Mouse (Mus musculus) kidney, postnatal 0 days (tissue): ENCODE data around the gene Oas3. TPM values are rescaled to one million over a fixed set of nuclear protein-coding genes. Genes with fewer than 3 reads are reported as not detected.
"Not testable (repeated sequence)": the region's sequence is repeated elsewhere in the genome, so short reads cannot be mapped to it uniquely, and the experiment has no call there.

Source experiments
- ATAC-seq: fragments of 200-750 bp; cut with Nextera tagmentation; replicated peaks from 2 replicates; pipeline ENCODE4 v1.8.0; 2017; ENCODE audit warnings: low read depth, moderate number of reproducible peaks, moderate TSS enrichment, moderate library complexity; ENCODE audit not compliant: low FRiP score
- DNase-seq: peaks from one replicate; pipeline ENCODE4 v3.0.0-alpha.2; 2016; ENCODE audit warnings: low spot score
- H3K27ac ChIP-seq: fragments of 300-500 bp; sonication (generic); 2 replicates; pipeline ENCODE4 v1.5.1; 2014; ENCODE audit warnings: mild to moderate bottlenecking
- H3K27me3 ChIP-seq: fragments of 300-500 bp; sonication (generic); 2 replicates; pipeline ENCODE4 v1.6.1; 2014; ENCODE audit warnings: low read length, mixed read lengths; ENCODE audit not compliant: insufficient read depth
- H3K36me3 ChIP-seq: fragments of 300-500 bp; sonication (generic); 2 replicates; pipeline ENCODE4 v1.6.1; 2014; ENCODE audit warnings: low read length, mixed read lengths; ENCODE audit not compliant: insufficient read depth
- H3K4me1 ChIP-seq: fragments of 300-500 bp; sonication (generic); replicated peaks from 2 replicates; pipeline ENCODE4 v1.6.1; 2014; ENCODE audit warnings: antibody characterized with exemption, low read length, mixed read lengths; ENCODE audit not compliant: insufficient read depth
- H3K4me2 ChIP-seq: fragments of 300-500 bp; sonication (generic); 2 replicates; pipeline ENCODE4 v1.6.1; 2014; ENCODE audit warnings: mild to moderate bottlenecking, low read length, moderate library complexity, mixed read lengths
- H3K4me3 ChIP-seq: fragments of 300-500 bp; sonication (generic); replicated peaks from 2 replicates; pipeline ENCODE4 v1.5.1; 2014; ENCODE audit warnings: low read depth, low read length
- H3K9ac ChIP-seq: fragments of 300-500 bp; sonication (generic); 2 replicates; pipeline ENCODE4 v1.6.1; 2014; ENCODE audit warnings: low read depth, low read length
- H3K9me3 ChIP-seq: fragments of 300-500 bp; sonication (generic); replicated peaks from 2 replicates; pipeline ENCODE4 v1.6.1; 2016; ENCODE audit warnings: low read length, inconsistent platforms, mixed read lengths
- CTCF ChIP-seq: IDR thresholded peaks from 2 replicates; pipeline ENCODE4 v1.5.1; 2016; ENCODE audit warnings: antibody characterized with exemption, low read depth, mild to moderate bottlenecking, moderate library complexity
- WGBS: fragments of 180-500 bp; shearing (Covaris S2); extraction: QIAGEN DNeasy Blood & Tissue Kit; methylation state at CpG from one replicate; pipeline ENCODE4 v1.1.7; 2014; 5-methylcytosine and 5-hydroxymethylcytosine counted together
- polyA plus RNA-seq: library from polyadenylated mRNA; unstranded; fragments of >200 nt; fragmentation: Nextera tagmentation; extraction: Ambion mirVana; gene quantifications from 2 replicates; pipeline ENCODE4 v1.2.1, GENCODE M21; 2015

Gene Oas3
- polyA plus RNA-seq, 1 experiment from 2014 or later, result 0.21 TPM

GRCm38 (mm10) chr5:120806458-120806857 lies 29.0 kb upstream of the Oas3 start:
- DNase-seq (peak; percentile 45), ATAC-seq (no peak)
- Histone ChIP-seq H3K9ac (no peak overlapping the region), H3K9me3 (no peaks in the 10 kb centered on the region), H3K27ac (no peak overlapping the region), H3K27me3 (no peaks in the 10 kb centered on the region), H3K4me2 (no peak overlapping the region), H3K36me3 (no peaks in the 10 kb centered on the region), H3K4me1 (0 out of 2 replicates have a peak, but pooled peaks cover 4% of the 10 kb centered on the region), H3K4me3 (no peak overlapping the region)
- TF ChIP-seq CTCF, result peak; percentile 64
- 87% methylated on average over 1 of the region's 1 CpGs for WGBS

GRCm38 (mm10) chr5:120803596-120803995 lies 26.1 kb upstream of the Oas3 start:
- Histone ChIP-seq H3K27me3 (no peaks in the 10 kb centered on the region), H3K36me3 (no peaks in the 10 kb centered on the region), H3K4me1 (no peaks in the 10 kb centered on the region), H3K9me3 (no peaks in the 10 kb centered on the region), H3K27ac (no peak overlapping the region), H3K4me2 (no peak overlapping the region), H3K9ac (no peak overlapping the region), H3K4me3 (no peak overlapping the region)
- DNase-seq (no peak), ATAC-seq (no peak)
- 72% methylated on average over 2 of the region's 2 CpGs for WGBS
- no peak for TF ChIP-seq CTCF

- H3K9ac ChIP-seq, H3K4me1 ChIP-seq, DNase-seq, H3K9me3 ChIP-seq, H3K27ac ChIP-seq, H3K36me3 ChIP-seq, H3K4me3 ChIP-seq, ATAC-seq, H3K27me3 ChIP-seq, H3K4me2 ChIP-seq: not testable (repeated sequence)
- WGBS, result 50% methylated on average over 1 of the region's 2 CpGs
Observed at GRCm38 (mm10) chr5:120798943-120799342, 21.5 kb upstream of the Oas3 start.

GRCm38 (mm10) chr5:120798147-120798546 lies 20.7 kb upstream of the Oas3 start:
- H3K4me3 ChIP-seq, H3K4me1 ChIP-seq, H3K9me3 ChIP-seq, H3K9ac ChIP-seq, H3K36me3 ChIP-seq, DNase-seq, H3K4me2 ChIP-seq, ATAC-seq, H3K27me3 ChIP-seq, H3K27ac ChIP-seq: not testable (repeated sequence)
- 73% methylated on average over 5 of the region's 5 CpGs for WGBS

GRCm38 (mm10) chr5:120795480-120796034 lies 18.1 kb upstream of the Oas3 start, which contains the start of gene Oas1e:
Oas1e (minus strand) TSS chr5:120795530.
- not testable (repeated sequence) for DNase-seq, H3K36me3 ChIP-seq, H3K4me2 ChIP-seq, H3K9me3 ChIP-seq, H3K9ac ChIP-seq, H3K27me3 ChIP-seq, H3K4me1 ChIP-seq, H3K4me3 ChIP-seq, H3K27ac ChIP-seq
- 46% methylated on average over 9 of the region's 9 CpGs for WGBS
- 0 out of 2 replicates have a peak, but pooled peaks have one; percentile 13 for ATAC-seq

- Histone ChIP-seq H3K4me3 (no peak overlapping the region), H3K27ac (no peak overlapping the region), H3K9ac (no peak overlapping the region), H3K36me3 (no peaks in the 10 kb centered on the region), H3K4me1 (no peaks in the 10 kb centered on the region), H3K9me3 (no peaks in the 10 kb centered on the region), H3K4me2 (no peak overlapping the region), H3K27me3 (no peaks in the 10 kb centered on the region)
- peak; percentile 38 for DNase-seq
- WGBS, result 25% methylated on average over 2 of the region's 2 CpGs
- TF ChIP-seq CTCF, result peak; percentile 73
- ATAC-seq, result no peak
Observed at GRCm38 (mm10) chr5:120793043-120793442, 15.6 kb upstream of the Oas3 start.

GRCm38 (mm10) chr5:120787042-120787441 lies 9.6 kb upstream of the Oas3 start:
- no peak for DNase-seq
- H3K4me2 ChIP-seq, result no peak overlapping the region
- H3K27ac ChIP-seq, result no peak overlapping the region
- no peaks in the 10 kb centered on the region for H3K36me3 ChIP-seq
- 61% methylated on average over 3 of the region's 3 CpGs for WGBS
- no peaks in the 10 kb centered on the region for H3K9me3 ChIP-seq
- H3K4me1 ChIP-seq, result no peaks in the 10 kb centered on the region
- no peaks in the 10 kb centered on the region for H3K27me3 ChIP-seq
- ATAC-seq, result no peak
- no peak overlapping the region for H3K9ac ChIP-seq
- no peak overlapping the region for H3K4me3 ChIP-seq
- TF ChIP-seq CTCF, result no peak
